Mouse (Mus musculus) gastrocnemius, postnatal 25 days (tissue): ENCODE data around the gene Twsg1. TPM values are rescaled to one million over a fixed set of nuclear protein-coding genes. Genes with fewer than 3 reads are reported as not detected.
"Not testable (repeated sequence)": the region's sequence is repeated elsewhere in the genome, so short reads cannot be mapped to it uniquely, and the experiment has no call there.

ENCODE experiments used
- DNase-seq: peaks from one replicate; pipeline ENCODE4 v3.0.0; 2022
- long read RNA-seq, 2 experiments: library from polyadenylated mRNA; stranded (forward); transcript quantifications; one replicate each; pipeline ENCODE4 v2.0.0; 2021
- total RNA-seq, 2 experiments: library from RNA; stranded (reverse); gene quantifications; 1 replicate in 1 of 2; 2 replicates in 1 of 2; pipeline ENCODE4 v1.2.3; 2021

Twsg1 gene
- total RNA-seq: 10 to 100 TPM; 22.1 to 26.8 TPM
- long read RNA-seq, experiment 1, full-length matches to known transcripts: 5 of 11 reads
- long read RNA-seq, experiment 1, partial matches to known transcripts: 0 of 11 reads
- long read RNA-seq, experiment 1, other reads (novel, unspliced or antisense): 6 of 11 reads
- long read RNA-seq, experiment 2, full-length matches to known transcripts: 25 of 36 reads
- long read RNA-seq, experiment 2, partial matches to known transcripts: 0 of 36 reads
- long read RNA-seq, experiment 2, other reads (novel, unspliced or antisense): 11 of 36 reads

- peak; percentile 95 for DNase-seq
Measured at GRCm38 (mm10) chr17:65950622-65951404, at the start of gene Twsg1. TSS of gene Twsg1 (minus strand) at chr17:65951226.

- DNase-seq: no peak
Measured at GRCm38 (mm10) chr17:65988151-65988820, 37.3 kb upstream of the Twsg1 start.

- DNase-seq: not testable (repeated sequence)
Measured at GRCm38 (mm10) chr17:65976720-65977119, 25.7 kb upstream of the Twsg1 start.

GRCm38 (mm10) chr17:65967751-65968150, 16.7 kb upstream of the Twsg1 start:
- DNase-seq: no peak

- no peak for DNase-seq
Measured at GRCm38 (mm10) chr17:65962263-65962662, 11.2 kb upstream of the Twsg1 start.

GRCm38 (mm10) chr17:65961606-65962136, 10.6 kb upstream of the Twsg1 start:
- DNase-seq: no peak

GRCm38 (mm10) chr17:65959011-65959410, 8.0 kb upstream of the Twsg1 start:
- DNase-seq: no peak

- no peak for DNase-seq
Measured at GRCm38 (mm10) chr17:65958366-65958765, 7.3 kb upstream of the Twsg1 start.

GRCm38 (mm10) chr17:65957782-65958325, 6.8 kb upstream of the Twsg1 start:
- no peak for DNase-seq

GRCm38 (mm10) chr17:65956993-65957781, 6.2 kb upstream of the Twsg1 start:
- peak; percentile 28 for DNase-seq

GRCm38 (mm10) chr17:65956140-65956539, 5.1 kb upstream of the Twsg1 start:
- no peak for DNase-seq

GRCm38 (mm10) chr17:65953959-65954358, 2.9 kb upstream of the Twsg1 start:
- DNase-seq: no peak

GRCm38 (mm10) chr17:65952083-65952482, 1.1 kb upstream of the Twsg1 start:
- DNase-seq: no peak

GRCm38 (mm10) chr17:65950183-65950582, 843 bp downstream of the Twsg1 start:
- no peak for DNase-seq

GRCm38 (mm10) chr17:65947307-65947706, 3.7 kb downstream of the Twsg1 start:
- no peak for DNase-seq

- DNase-seq: no peak
Measured at GRCm38 (mm10) chr17:65945420-65945819, 5.6 kb downstream of the Twsg1 start.

GRCm38 (mm10) chr17:65942394-65942793, 8.6 kb downstream of the Twsg1 start:
- DNase-seq: no peak

GRCm38 (mm10) chr17:65941275-65941674, 9.8 kb downstream of the Twsg1 start:
- no peak for DNase-seq

- no peak for DNase-seq
Measured at GRCm38 (mm10) chr17:65940221-65940620, 10.8 kb downstream of the Twsg1 start.

GRCm38 (mm10) chr17:65939461-65940192, 11.4 kb downstream of the Twsg1 start:
- DNase-seq: no peak

GRCm38 (mm10) chr17:65937671-65938070, 13.4 kb downstream of the Twsg1 start:
- DNase-seq: no peak
